Mouse (Mus musculus) CH12.LX (cell line): ENCODE measurements around the gene Exoc6b.

Experiments used
- CTCF ChIP-seq, 2 experiments: IDR thresholded peaks in 1 of 2; conservative IDR thresholded peaks in 1 of 2; 2 replicates each; pipeline ENCODE4 v1.5.1; 2011 to 2012; ENCODE audit warnings: low read depth in 2 of 2, low read length in 2 of 2, improper control_type of control experiment in 1 of 2, inconsistent platforms in 1 of 2, mild to moderate bottlenecking in 1 of 2, moderate library complexity in 1 of 2
- E2F4 ChIP-seq: IDR thresholded peaks from 2 replicates; pipeline ENCODE4 v1.6.1; 2011; ENCODE audit warnings: low read depth, low read length, improper control_type of control experiment; ENCODE audit not compliant: insufficient replicate concordance
- ELF1 ChIP-seq: IDR thresholded peaks from 2 replicates; pipeline ENCODE4 v1.6.1; 2014; ENCODE audit warnings: low read depth, mild to moderate bottlenecking, inconsistent platforms, low read length, improper control_type of control experiment
- EP300 ChIP-seq: IDR thresholded peaks from 2 replicates; pipeline ENCODE4 v1.6.1; 2011; ENCODE audit warnings: low read length, improper control_type of control experiment
- POLR2A ChIP-seq: IDR thresholded peaks from 2 replicates; pipeline ENCODE4 v1.6.1; 2011; ENCODE audit warnings: low read depth, mild to moderate bottlenecking, improper control_type of control experiment, low read length
- POLR2AphosphoS2 ChIP-seq: IDR thresholded peaks from 2 replicates; pipeline ENCODE4 v1.6.1; 2011; ENCODE audit warnings: low read depth, low read length, improper control_type of control experiment
- ZC3H11A ChIP-seq: IDR thresholded peaks from 2 replicates; pipeline ENCODE4 v1.6.1; 2012; ENCODE audit warnings: low read depth, mild to moderate bottlenecking, inconsistent platforms, low read length, improper control_type of control experiment
- ZNF384 ChIP-seq: IDR thresholded peaks from 2 replicates; pipeline ENCODE4 v1.6.1; 2012; ENCODE audit warnings: low read depth, low read length, improper control_type of control experiment, inconsistent platforms

GRCm38 (mm10) chr6:84746193-84746846, 323.0 kb downstream of the Exoc6b start:
- TF ChIP-seq POLR2A (no peak), CTCF (conservative IDR thresholded peaks at IDR 0.05 in 1 of 2, IDR thresholded peaks at IDR 0.05 in 1 of 2; ENCODE audit: low read depth in 2 of 2, low read length in 2 of 2) (no peak), EP300 (no peak), ZC3H11A (no peak), ELF1 (no peak), ZNF384 (no peak), E2F4 (no peak), POLR2AphosphoS2 (no peak)
